Mouse (Mus musculus) MEL (cell line): ENCODE measurements around the gene Prr3. TPM values are rescaled to one million over a fixed set of nuclear protein-coding genes. Genes with fewer than 3 reads are reported as not detected.

ENCODE experiments used
- DNase-seq: peaks from one replicate; pipeline ENCODE4 v3.0.0; 2011; ENCODE audit warnings: low read depth, low spot score
- H3K27ac ChIP-seq: 2 replicates; pipeline ENCODE4 v1.5.1; 2012; ENCODE audit warnings: low read depth, mild to moderate bottlenecking, control low read depth, low read length, moderate library complexity; ENCODE audit not compliant: control insufficient read depth
- H3K27me3 ChIP-seq, 2 experiments: fragments of 150-350 bp in 1 of 2; sonication (generic) in 1 of 2; 2 replicates each; pipeline ENCODE4 v1.6.1; 2012; ENCODE audit warnings: low read length in 2 of 2, mild to moderate bottlenecking in 2 of 2, improper control_type of control experiment in 1 of 2, moderate library complexity in 1 of 2; ENCODE audit not compliant: insufficient read depth in 2 of 2, control insufficient read depth in 1 of 2
- H3K36me3 ChIP-seq, 2 experiments: 2 replicates each; pipeline ENCODE4 v1.6.1; 2012 to 2014; ENCODE audit warnings: low read length in 2 of 2, improper control_type of control experiment in 1 of 2, inconsistent platforms in 1 of 2, mild to moderate bottlenecking in 1 of 2; ENCODE audit not compliant: insufficient read depth in 2 of 2, control insufficient read depth in 1 of 2
- H3K4me1 ChIP-seq, 2 experiments: fragments of 150-350 bp in 1 of 2; sonication (generic) in 1 of 2; 2 replicates each; pipeline ENCODE4 v1.6.1; 2012; ENCODE audit warnings: low read length in 2 of 2, improper control_type of control experiment in 1 of 2, mild to moderate bottlenecking in 1 of 2; ENCODE audit not compliant: insufficient read depth in 2 of 2, control insufficient read depth in 1 of 2
- H3K4me3 ChIP-seq, 2 experiments: fragments of 150-350 bp in 1 of 2; sonication (generic) in 1 of 2; 2 replicates each; pipeline ENCODE4 v1.5.1; 2012; ENCODE audit warnings: low read depth in 2 of 2, low read length in 2 of 2, mild to moderate bottlenecking in 2 of 2, moderate library complexity in 2 of 2, control low read depth in 1 of 2, improper control_type of control experiment in 1 of 2; ENCODE audit not compliant: control insufficient read depth in 1 of 2, insufficient read depth in 1 of 2
- H3K79me2 ChIP-seq: 2 replicates; pipeline ENCODE4 v1.6.1; 2012; ENCODE audit warnings: mild to moderate bottlenecking, low read length, moderate library complexity; ENCODE audit not compliant: control insufficient read depth, poor library complexity, insufficient read depth
- H3K9ac ChIP-seq: 2 replicates; pipeline ENCODE4 v1.6.1; 2012; ENCODE audit warnings: low read depth, mild to moderate bottlenecking, control low read depth, low read length, moderate library complexity; ENCODE audit not compliant: control insufficient read depth, poor library complexity, severe bottlenecking
- H3K9me3 ChIP-seq: fragments of 150-350 bp; sonication (generic); replicated peaks from 2 replicates; pipeline ENCODE4 v1.6.1; 2012; ENCODE audit warnings: mild to moderate bottlenecking, low read length, improper control_type of control experiment, moderate library complexity; ENCODE audit not compliant: insufficient read depth
- CHD1 ChIP-seq: IDR thresholded peaks from 2 replicates; pipeline ENCODE4 v1.6.1; 2012; ENCODE audit warnings: low read depth, mild to moderate bottlenecking, inconsistent platforms, low read length, improper control_type of control experiment
- CTCF ChIP-seq, 3 experiments: IDR thresholded peaks in 2 of 3; conservative IDR thresholded peaks in 1 of 3; 2 replicates each; pipeline ENCODE4 v1.5.1; 2011 to 2012; ENCODE audit warnings: low read length in 3 of 3, low read depth in 2 of 3, mild to moderate bottlenecking in 2 of 3, improper control_type of control experiment in 1 of 3, inconsistent platforms in 1 of 3, mixed read lengths in 1 of 3, moderate library complexity in 1 of 3; ENCODE audit not compliant: control insufficient read depth in 1 of 3, insufficient read depth in 1 of 3, poor library complexity in 1 of 3, severe bottlenecking in 1 of 3
- E2F4 ChIP-seq: IDR thresholded peaks from 2 replicates; pipeline ENCODE4 v1.6.1; 2011; ENCODE audit warnings: low read depth, low read length, improper control_type of control experiment, borderline replicate concordance
- EP300 ChIP-seq, 2 experiments: IDR thresholded peaks; 2 replicates each; pipeline ENCODE4 v1.6.1; 2011; ENCODE audit warnings: improper control_type of control experiment in 2 of 2, low read length in 2 of 2, low read depth in 1 of 2, mild to moderate bottlenecking in 1 of 2
- GATA1 ChIP-seq: IDR thresholded peaks from 2 replicates; pipeline ENCODE4 v1.6.1; 2011; ENCODE audit warnings: low read depth, low read length, improper control_type of control experiment
- JUND ChIP-seq: IDR thresholded peaks from 2 replicates; pipeline ENCODE4 v1.6.1; 2011; ENCODE audit warnings: low read depth, mild to moderate bottlenecking, improper control_type of control experiment, low read length
- MAFK ChIP-seq: IDR thresholded peaks from 2 replicates; pipeline ENCODE4 v1.6.1; 2011; ENCODE audit warnings: low read depth, mild to moderate bottlenecking, low read length, improper control_type of control experiment, borderline replicate concordance
- MAX ChIP-seq: IDR thresholded peaks from 2 replicates; pipeline ENCODE4 v1.6.1; 2011; ENCODE audit warnings: low read length, improper control_type of control experiment
- MEF2A ChIP-seq: IDR thresholded peaks from 2 replicates; pipeline ENCODE4 v1.6.1; 2014; ENCODE audit warnings: low read depth, mild to moderate bottlenecking, inconsistent platforms, low read length, improper control_type of control experiment; ENCODE audit not compliant: poor library complexity, insufficient replicate concordance, severe bottlenecking; ENCODE audit errors: extremely low read depth
- MYC ChIP-seq: IDR thresholded peaks from 2 replicates; pipeline ENCODE4 v1.6.1; 2011; ENCODE audit warnings: low read depth, mild to moderate bottlenecking, low read length, improper control_type of control experiment, moderate library complexity
- NRF1 ChIP-seq: IDR thresholded peaks from 2 replicates; pipeline ENCODE4 v1.6.1; 2014; ENCODE audit warnings: low read depth, mild to moderate bottlenecking, inconsistent platforms, low read length, improper control_type of control experiment, moderate library complexity; ENCODE audit not compliant: poor library complexity, insufficient read depth, severe bottlenecking
- POLR2A ChIP-seq, 2 experiments: IDR thresholded peaks; 2 replicates each; pipeline ENCODE4 v1.6.1; 2011 to 2012; ENCODE audit warnings: low read length in 2 of 2, mild to moderate bottlenecking in 2 of 2, control low read depth in 1 of 2, improper control_type of control experiment in 1 of 2, low read depth in 1 of 2, moderate library complexity in 1 of 2; ENCODE audit not compliant: control insufficient read depth in 1 of 2, insufficient read depth in 1 of 2, poor library complexity in 1 of 2
- RCOR1 ChIP-seq: IDR thresholded peaks from 2 replicates; pipeline ENCODE4 v1.6.1; 2012; ENCODE audit warnings: low read depth, mild to moderate bottlenecking, inconsistent platforms, low read length, improper control_type of control experiment
- SIN3A ChIP-seq: IDR thresholded peaks from 2 replicates; pipeline ENCODE4 v1.6.1; 2012; ENCODE audit warnings: low read length, improper control_type of control experiment, inconsistent platforms
- TBP ChIP-seq: IDR thresholded peaks from 2 replicates; pipeline ENCODE4 v1.8.0; 2011; ENCODE audit warnings: low read depth, low read length, improper control_type of control experiment
- UBTF ChIP-seq: IDR thresholded peaks from 2 replicates; pipeline ENCODE4 v1.6.1; 2012; ENCODE audit warnings: low read depth, mild to moderate bottlenecking, inconsistent platforms, low read length, improper control_type of control experiment, moderate library complexity, borderline replicate concordance; ENCODE audit not compliant: insufficient read depth
- USF1 ChIP-seq: IDR thresholded peaks from 2 replicates; pipeline ENCODE4 v1.6.1; 2014; ENCODE audit warnings: low read depth, mild to moderate bottlenecking, inconsistent platforms, low read length, improper control_type of control experiment, moderate library complexity
- ZC3H11A ChIP-seq: IDR thresholded peaks from 2 replicates; pipeline ENCODE4 v1.6.1; 2012; ENCODE audit warnings: low read depth, mild to moderate bottlenecking, inconsistent platforms, low read length, improper control_type of control experiment
- ZMIZ1 ChIP-seq: IDR thresholded peaks from 2 replicates; pipeline ENCODE4 v1.6.1; 2012; ENCODE audit warnings: low read depth, mild to moderate bottlenecking, inconsistent platforms, low read length, improper control_type of control experiment, moderate library complexity
- polyA plus RNA-seq, 2 experiments: library from polyadenylated mRNA; stranded (reverse) in 1 of 2; unstranded in 1 of 2; fragments of >175 nt in 1 of 2; fragments of >200 nt in 1 of 2; gene quantifications; 2 replicates each; pipeline versions ENCODE4 v1.2.1 to v1.2.4; 2012; ENCODE audit warnings: low replicate concordance in 2 of 2, low read depth in 1 of 2; ENCODE audit not compliant: insufficient read length in 2 of 2, insufficient read depth in 1 of 2, missing spikeins in 1 of 2
- total RNA-seq: library from RNA; depleted of rRNA; stranded (reverse); fragments of 300-350 nt; gene quantifications from 2 replicates; pipeline ENCODE4 v1.2.3, GENCODE M21; 2012

Gene Prr3
- total and polyA plus RNA-seq, 3 experiments, result 13.8 to 48.1 TPM; not detected in 1

DNA sequence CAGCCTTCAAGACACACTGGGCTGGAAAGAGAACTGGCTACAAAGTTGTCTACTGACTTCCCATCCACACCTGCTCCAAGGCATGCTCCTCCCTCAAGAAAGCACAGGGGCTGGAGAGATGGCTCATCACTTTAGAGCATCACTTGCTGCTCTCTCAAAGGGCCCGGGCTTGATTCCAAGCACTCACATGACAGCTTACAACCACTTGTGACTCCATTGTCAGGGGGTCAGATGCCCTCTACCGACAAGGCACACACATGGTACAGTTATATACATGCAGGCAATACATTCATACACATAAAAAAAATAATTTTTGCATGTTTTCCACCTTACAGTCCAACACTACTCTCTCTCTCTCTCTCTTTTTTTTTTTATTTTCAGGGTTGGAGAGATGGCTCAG, 12.4 kb downstream of the Prr3 start:
- Histone ChIP-seq H3K27ac (no peak overlapping the region), H3K36me3 (peaks cover 13 to 33% of the 10 kb centered on the region in 2 experiments), H3K9me3 (no peaks in the 10 kb centered on the region), H3K4me3 (no peak overlapping the region), H3K79me2 (peaks cover 43% of the 10 kb centered on the region), H3K4me1 (peaks cover 0 to 26% of the 10 kb centered on the region in 2 experiments; a peak in 3 of 4 replicates), H3K9ac (0 out of 2 replicates have a peak overlapping the region, but pooled peaks have one; percentile 12), H3K27me3 (no peaks in the 10 kb centered on the region)
- DNase-seq, result no peak
- TF ChIP-seq JUND, result no peak
- TF ChIP-seq EP300 (IDR thresholded peaks at IDR 0.05; ENCODE audit: low read depth in 1 of 2, low read length in 2 of 2), result no peak
- TF ChIP-seq MAFK, result no peak
- no peak for TF ChIP-seq ZMIZ1
- no peak for TF ChIP-seq MYC
- TF ChIP-seq UBTF, result no peak
- TF ChIP-seq CHD1, result no peak
- no peak for TF ChIP-seq SIN3A
- TF ChIP-seq MAX, result no peak

DNA sequence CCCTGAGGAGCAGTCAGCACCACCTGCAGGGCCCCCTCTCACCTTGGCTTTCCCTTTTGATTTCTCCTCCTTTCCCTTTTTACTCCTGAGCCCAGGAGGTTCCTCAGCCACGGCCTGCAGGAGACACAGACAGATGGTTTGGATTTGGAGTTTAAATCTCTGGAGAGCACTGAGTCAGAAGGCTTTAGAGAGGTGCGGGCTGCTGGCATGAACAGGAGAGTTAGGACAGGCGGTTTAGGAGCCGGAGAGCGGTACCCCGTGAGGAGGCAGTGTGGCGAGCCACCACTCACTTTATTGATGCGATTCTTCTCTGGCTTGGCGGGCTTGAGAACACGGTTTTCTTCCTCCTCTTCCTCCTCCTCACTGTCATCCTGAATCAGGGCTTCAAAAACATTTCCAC, 16.8 kb downstream of the Prr3 start:
- DNase-seq, result no peak
- peaks cover 0 to 12% of the 10 kb centered on the region in 2 experiments; a peak in 3 of 4 replicates for H3K4me1 ChIP-seq
- no peaks in the 10 kb centered on the region for H3K27me3 ChIP-seq
- no peak overlapping the region for H3K9ac ChIP-seq
- TF ChIP-seq NRF1, result no peak
- TF ChIP-seq CHD1, result no peak
- no peak for TF ChIP-seq CTCF (IDR thresholded peaks at IDR 0.05 in 2 of 3, conservative IDR thresholded peaks at IDR 0.05 in 1 of 3; ENCODE audit: control insufficient read depth in 1 of 3, insufficient read depth in 1 of 3, low read depth in 2 of 3, low read length in 3 of 3, poor library complexity in 1 of 3, severe bottlenecking in 1 of 3)
- no peak for TF ChIP-seq SIN3A
- TF ChIP-seq USF1, result no peak
- H3K9me3 ChIP-seq, result no peaks in the 10 kb centered on the region
- H3K4me3 ChIP-seq, result no peak overlapping the region
- peaks cover 17% of the 10 kb centered on the region in 2 experiments for H3K36me3 ChIP-seq
- no peak overlapping the region for H3K27ac ChIP-seq
- peaks cover 30% of the 10 kb centered on the region for H3K79me2 ChIP-seq

DNA sequence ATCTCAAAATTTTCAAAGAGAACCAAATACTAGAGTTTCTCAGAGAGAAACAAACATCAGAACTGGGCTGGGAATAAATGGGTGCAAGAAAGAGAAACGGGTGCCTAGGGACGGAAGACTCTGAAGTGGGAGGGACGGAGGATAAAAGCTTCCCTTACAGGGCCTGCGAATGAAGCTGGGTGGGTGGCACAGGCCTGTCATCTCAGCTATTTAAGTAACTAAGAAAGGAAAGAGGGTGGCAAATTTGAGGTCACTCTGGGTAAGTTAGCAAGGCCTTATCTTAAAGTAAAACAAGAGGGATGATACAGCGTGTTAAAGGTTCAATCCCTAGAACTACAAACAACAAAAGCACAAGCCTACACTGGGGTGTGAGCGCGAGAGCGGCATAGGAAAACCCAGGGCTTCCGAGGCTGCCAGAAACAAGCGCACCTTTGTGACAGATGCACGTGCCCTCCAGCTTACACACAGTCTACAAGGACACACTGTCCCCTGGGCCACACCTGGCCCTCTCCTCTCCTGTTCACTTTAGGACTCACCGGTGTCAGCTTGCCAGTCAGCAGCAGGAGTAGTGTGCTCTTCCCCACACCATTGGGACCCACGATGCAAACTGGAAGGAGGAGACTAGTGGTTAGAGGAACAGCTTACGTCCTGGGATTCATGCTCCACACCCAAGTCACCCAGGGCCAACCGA, 21.4 kb downstream of the Prr3 start:
- H3K36me3 ChIP-seq, result peaks cover 0 to 10% of the 10 kb centered on the region in 2 experiments; a peak in 2 of 4 replicates
- no peak overlapping the region for H3K27ac ChIP-seq
- no peaks in the 10 kb centered on the region for H3K9me3 ChIP-seq
- H3K9ac ChIP-seq, result no peak overlapping the region
- no peak for DNase-seq
- no peaks in the 10 kb centered on the region for H3K4me1 ChIP-seq
- H3K4me3 ChIP-seq, result no peak overlapping the region
- TF ChIP-seq MAX (no peak), CTCF (IDR thresholded peaks at IDR 0.05 in 2 of 3, conservative IDR thresholded peaks at IDR 0.05 in 1 of 3; ENCODE audit: control insufficient read depth in 1 of 3, insufficient read depth in 1 of 3, low read depth in 2 of 3, low read length in 3 of 3, poor library complexity in 1 of 3, severe bottlenecking in 1 of 3) (no peak), POLR2A (IDR thresholded peaks at IDR 0.05; ENCODE audit: control insufficient read depth in 1 of 2, insufficient read depth in 1 of 2, low read depth in 1 of 2, low read length in 2 of 2, poor library complexity in 1 of 2) (no peak), ZC3H11A (no peak), GATA1 (no peak), RCOR1 (no peak), TBP (no peak), MYC (no peak), E2F4 (no peak), MEF2A (no peak)
- no peaks in the 10 kb centered on the region for H3K27me3 ChIP-seq
- H3K79me2 ChIP-seq, result 0 out of 2 replicates have a peak, but pooled peaks cover under 1% of the 10 kb centered on the region
